Mouse (Mus musculus) forebrain, postnatal 0 days (tissue): ENCODE measurements around the gene Ltbp1. TPM values are rescaled to one million over a fixed set of nuclear protein-coding genes. Genes with fewer than 3 reads are reported as not detected.

ENCODE experiments used
- ATAC-seq: fragments of 200-750 bp; cut with Nextera tagmentation; 2 replicates; pipeline ENCODE4 v1.8.0; 2017; ENCODE audit warnings: mild to moderate bottlenecking, moderate library complexity
- DNase-seq: peaks from one replicate; pipeline ENCODE4 v3.0.0-alpha.2; 2015
- H3K27ac ChIP-seq: fragments of 300-500 bp; sonication (generic); 2 replicates; pipeline ENCODE4 v1.5.1; 2014; ENCODE audit warnings: low read depth, mild to moderate bottlenecking, antibody characterized with exemption, low read length, moderate library complexity, mixed read lengths
- H3K27me3 ChIP-seq: fragments of 300-500 bp; sonication (generic); 2 replicates; pipeline ENCODE4 v1.6.1; 2014; ENCODE audit warnings: mild to moderate bottlenecking, low read length, mixed read lengths; ENCODE audit not compliant: insufficient read depth
- H3K36me3 ChIP-seq: fragments of 300-500 bp; sonication (generic); 2 replicates; pipeline ENCODE4 v1.6.1; 2014; ENCODE audit warnings: mild to moderate bottlenecking, moderate library complexity; ENCODE audit not compliant: insufficient read depth
- H3K4me1 ChIP-seq: fragments of 300-500 bp; sonication (generic); 2 replicates; pipeline ENCODE4 v1.6.1; 2014; ENCODE audit warnings: antibody characterized with exemption; ENCODE audit not compliant: insufficient read depth
- H3K4me2 ChIP-seq: fragments of 300-500 bp; sonication (generic); 2 replicates; pipeline ENCODE4 v1.6.1; 2014; ENCODE audit warnings: low read depth, mild to moderate bottlenecking, moderate library complexity
- H3K4me3 ChIP-seq: fragments of 300-500 bp; sonication (generic); 2 replicates; pipeline ENCODE4 v1.5.1; 2014; ENCODE audit warnings: low read depth, low read length, mixed read lengths
- H3K9ac ChIP-seq: fragments of 300-500 bp; sonication (generic); 2 replicates; pipeline ENCODE4 v1.6.1; 2014; ENCODE audit warnings: mild to moderate bottlenecking
- H3K9me3 ChIP-seq: fragments of 300-500 bp; sonication (generic); 2 replicates; pipeline ENCODE4 v1.6.1; 2016; ENCODE audit warnings: low read length
- CTCF ChIP-seq: sonication (generic); IDR thresholded peaks from 2 replicates; pipeline ENCODE4 v1.5.1; 2016; ENCODE audit warnings: antibody characterized with exemption, control low read depth, low read depth
- WGBS: fragments of 180-500 bp; shearing (Covaris S2); extraction: QIAGEN DNeasy Blood & Tissue Kit; methylation state at CpG from one replicate; pipeline ENCODE4 v1.1.7; 2014; 5-methylcytosine and 5-hydroxymethylcytosine counted together
- polyA plus RNA-seq: library from polyadenylated mRNA; unstranded; fragments of >200 nt; fragmentation: Nextera tagmentation; extraction: Ambion mirVana; gene quantifications from 2 replicates; pipeline ENCODE4 v1.2.1, GENCODE M21; 2015
- total RNA-seq: library from RNA; depleted of rRNA; stranded (reverse); fragments of >200 nt; gene quantifications from 2 replicates; pipeline ENCODE4 v1.2.3, GENCODE M21; 2014

Ltbp1 gene
- total and polyA plus RNA-seq, 2 experiments from 2014 or later = 1.5 to 5.2 TPM

- Histone ChIP-seq H3K4me1 (0 out of 2 replicates have a peak, but pooled peaks cover 4% of the 10 kb centered on the region), H3K4me2 (no peak overlapping the region), H3K9me3 (no peaks in the 10 kb centered on the region), H3K4me3 (no peak overlapping the region), H3K27ac (no peak overlapping the region), H3K27me3 (no peaks in the 10 kb centered on the region), H3K36me3 (no peaks in the 10 kb centered on the region), H3K9ac (no peak overlapping the region)
- DNase-seq (no peak), ATAC-seq (no peak)
- WGBS = 75% methylated on average over 6 of the region's 6 CpGs
- no peak for TF ChIP-seq CTCF
Measured at GRCm38 (mm10) chr17:75015546-75015945, 10.2 kb downstream of the Ltbp1 start.

GRCm38 (mm10) chr17:75017423-75017822, 12.1 kb downstream of the Ltbp1 start:
- Histone ChIP-seq H3K27ac (no peak overlapping the region), H3K27me3 (no peaks in the 10 kb centered on the region), H3K4me2 (no peak overlapping the region), H3K36me3 (no peaks in the 10 kb centered on the region), H3K9ac (no peak overlapping the region), H3K4me3 (no peak overlapping the region), H3K9me3 (no peaks in the 10 kb centered on the region), H3K4me1 (0 out of 2 replicates have a peak, but pooled peaks cover 4% of the 10 kb centered on the region)
- peak; percentile 67 for TF ChIP-seq CTCF
- 59% methylated on average over 7 of the region's 7 CpGs for WGBS
- DNase-seq (no peak), ATAC-seq (peak; percentile 21; the same call in 1 of the 2 replicates)

GRCm38 (mm10) chr17:75018142-75018541, 12.8 kb downstream of the Ltbp1 start:
- H3K36me3 ChIP-seq = no peaks in the 10 kb centered on the region
- H3K9ac ChIP-seq = no peak overlapping the region
- no peak overlapping the region for H3K27ac ChIP-seq
- H3K4me2 ChIP-seq = no peak overlapping the region
- WGBS = 74% methylated on average over 5 of the region's 5 CpGs
- H3K9me3 ChIP-seq = no peaks in the 10 kb centered on the region
- H3K4me1 ChIP-seq = 0 out of 2 replicates have a peak, but pooled peaks cover 4% of the 10 kb centered on the region
- no peaks in the 10 kb centered on the region for H3K27me3 ChIP-seq
- TF ChIP-seq CTCF = no peak
- no peak for ATAC-seq
- no peak overlapping the region for H3K4me3 ChIP-seq
- DNase-seq = no peak

- H3K4me1 ChIP-seq = 0 out of 2 replicates have a peak, but pooled peaks cover 4% of the 10 kb centered on the region
- no peak for DNase-seq
- no peaks in the 10 kb centered on the region for H3K36me3 ChIP-seq
- no peak overlapping the region for H3K4me3 ChIP-seq
- peak; percentile 60; the same call in 1 of the 2 replicates for ATAC-seq
- H3K9me3 ChIP-seq = no peaks in the 10 kb centered on the region
- 3% methylated on average over 7 of the region's 7 CpGs for WGBS
- H3K9ac ChIP-seq = no peak overlapping the region
- TF ChIP-seq CTCF = no peak
- no peak overlapping the region for H3K27ac ChIP-seq
- no peak overlapping the region for H3K4me2 ChIP-seq
- H3K27me3 ChIP-seq = no peaks in the 10 kb centered on the region
Measured at GRCm38 (mm10) chr17:75020026-75020425, 14.7 kb downstream of the Ltbp1 start.

- Histone ChIP-seq H3K4me2 (no peak overlapping the region), H3K4me3 (no peak overlapping the region), H3K9me3 (no peaks in the 10 kb centered on the region), H3K27ac (no peak overlapping the region), H3K9ac (no peak overlapping the region), H3K4me1 (0 out of 2 replicates have a peak, but pooled peaks cover 4% of the 10 kb centered on the region), H3K27me3 (no peaks in the 10 kb centered on the region), H3K36me3 (no peaks in the 10 kb centered on the region)
- ATAC-seq (no peak), DNase-seq (no peak)
- TF ChIP-seq CTCF = no peak
- 84% methylated on average over 3 of the region's 3 CpGs for WGBS
Measured at GRCm38 (mm10) chr17:75020619-75021018, 15.3 kb downstream of the Ltbp1 start.

- Histone ChIP-seq H3K9ac (no peak overlapping the region), H3K27ac (no peak overlapping the region), H3K4me1 (peaks cover 3% of the 10 kb centered on the region; the same call in 1 of the 2 replicates), H3K27me3 (no peaks in the 10 kb centered on the region), H3K36me3 (no peaks in the 10 kb centered on the region), H3K4me2 (no peak overlapping the region), H3K4me3 (no peak overlapping the region), H3K9me3 (no peaks in the 10 kb centered on the region)
- DNase-seq = peak; percentile 39
- TF ChIP-seq CTCF = no peak
- ATAC-seq = peak; percentile 84
- WGBS = 58% methylated on average over 12 of the region's 12 CpGs
Measured at GRCm38 (mm10) chr17:75027358-75028131, 22.2 kb downstream of the Ltbp1 start.

GRCm38 (mm10) chr17:75033356-75033755, 28.0 kb downstream of the Ltbp1 start:
- Histone ChIP-seq H3K36me3 (no peaks in the 10 kb centered on the region), H3K4me3 (no peak overlapping the region), H3K27me3 (no peaks in the 10 kb centered on the region), H3K9me3 (no peaks in the 10 kb centered on the region), H3K4me2 (no peak overlapping the region), H3K9ac (no peak overlapping the region), H3K4me1 (no peaks in the 10 kb centered on the region), H3K27ac (no peak overlapping the region)
- TF ChIP-seq CTCF = no peak
- ATAC-seq (no peak), DNase-seq (no peak)
- WGBS = 88% methylated on average over 14 of the region's 14 CpGs
